Mouse (Mus musculus): Measurements from ENCODE around the gene Gm10271. TPM values are rescaled to one million over a fixed set of nuclear protein-coding genes. Genes with fewer than 3 reads are reported as not detected.

Gene Gm10271
- not detected for polyA plus RNA-seq (2014; fragmentation: Illumina TruSeq; extraction: RNeasy Lipid Tissue Mini Kit (QIAGEN cat#74804); ENCODE audit: low read depth, low replicate concordance)

GRCm38 (mm10) chr10:116972509-116972908 lies at the start of gene Gm10271:
Gene Gm10271 (minus strand): TSS chr10:116972609.

GRCm38 (mm10) chr10:116986264-116987082 lies 14.1 kb upstream of the Gm10271 start, which contains the start of gene Best3:
Gene Best3 (plus strand): TSS chr10:116986314.

GRCm38 (mm10) chr10:116950009-116950769 lies 22.2 kb downstream of the Gm10271 start, which contains the start of gene Rab3ip:
Gene Rab3ip (minus strand): TSS chr10:116950769.

Other genes starting within 250 kb of the Gm10271 start
- gene Myrfl, start 75.7 kb downstream of the Gm10271 start, polyA plus RNA-seq (2014; fragmentation: Illumina TruSeq; extraction: RNeasy Lipid Tissue Mini Kit (QIAGEN cat#74804); ENCODE audit: low read depth, low replicate concordance), result not detected
- 10.5 TPM for gene Rab3ip, start 21.8 kb downstream of the Gm10271 start, polyA plus RNA-seq (2014; fragmentation: Illumina TruSeq; extraction: RNeasy Lipid Tissue Mini Kit (QIAGEN cat#74804); ENCODE audit: low read depth, low replicate concordance)
- not detected for gene Best3, start 13.7 kb upstream of the Gm10271 start, polyA plus RNA-seq (2014; fragmentation: Illumina TruSeq; extraction: RNeasy Lipid Tissue Mini Kit (QIAGEN cat#74804); ENCODE audit: low read depth, low replicate concordance)
- not detected for gene Lrrc10, start 72.7 kb upstream of the Gm10271 start, polyA plus RNA-seq (2014; fragmentation: Illumina TruSeq; extraction: RNeasy Lipid Tissue Mini Kit (QIAGEN cat#74804); ENCODE audit: low read depth, low replicate concordance)
- gene Cct2, start 91.2 kb upstream of the Gm10271 start, polyA plus RNA-seq (2014; fragmentation: Illumina TruSeq; extraction: RNeasy Lipid Tissue Mini Kit (QIAGEN cat#74804); ENCODE audit: low read depth, low replicate concordance), result 260 TPM
- 47.6 TPM for gene Frs2, start 175.9 kb upstream of the Gm10271 start, polyA plus RNA-seq (2014; fragmentation: Illumina TruSeq; extraction: RNeasy Lipid Tissue Mini Kit (QIAGEN cat#74804); ENCODE audit: low read depth, low replicate concordance)